Mouse (Mus musculus): ENCODE measurements around the gene Rbfox3.

Rbfox3 gene

DNA sequence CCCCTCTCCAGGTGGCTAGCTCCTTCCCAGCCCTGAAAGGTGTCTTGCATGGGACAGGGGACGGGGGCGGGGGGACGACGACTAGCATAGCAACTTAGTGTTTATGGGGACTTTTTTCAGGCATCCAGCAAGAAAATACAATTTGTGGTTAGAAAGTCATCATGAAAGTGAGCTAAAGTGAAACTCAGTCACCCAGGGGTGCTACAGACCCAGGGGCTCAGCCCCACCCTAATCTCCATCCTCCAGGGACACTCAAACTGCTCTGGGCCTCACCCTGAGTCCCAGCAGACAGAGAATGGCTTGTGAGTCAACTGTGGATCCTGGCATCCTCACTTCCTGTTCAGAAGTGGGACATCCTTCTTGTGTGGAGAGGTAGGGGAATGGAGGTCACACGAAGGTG, 179.7 kb downstream of the Rbfox3 start:
- in situ Hi-C loops (cut with MboI, MseI), result no loop called here

DNA sequence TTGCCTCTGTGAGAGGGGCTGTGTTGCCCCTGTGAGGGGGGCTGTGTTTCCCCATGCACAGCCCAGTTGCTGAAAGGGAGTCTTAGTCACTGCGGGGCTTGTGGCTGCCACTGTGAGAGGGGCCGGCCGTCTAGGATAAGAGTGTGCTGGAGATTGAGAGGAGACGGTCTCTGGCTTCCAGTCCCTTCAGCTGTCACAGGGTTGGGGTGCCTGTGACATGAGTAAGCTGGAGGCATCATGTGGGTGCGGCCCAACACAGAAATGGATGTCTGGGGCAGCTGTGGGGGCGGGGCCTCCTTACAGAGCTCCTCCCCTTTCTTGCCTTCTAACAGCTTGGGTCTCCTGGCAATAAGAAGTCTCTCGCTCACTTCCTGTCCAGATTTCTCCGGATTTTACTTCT, 182.0 kb downstream of the Rbfox3 start:
- in situ Hi-C loops (cut with MboI, MseI), result no loop called here

DNA sequence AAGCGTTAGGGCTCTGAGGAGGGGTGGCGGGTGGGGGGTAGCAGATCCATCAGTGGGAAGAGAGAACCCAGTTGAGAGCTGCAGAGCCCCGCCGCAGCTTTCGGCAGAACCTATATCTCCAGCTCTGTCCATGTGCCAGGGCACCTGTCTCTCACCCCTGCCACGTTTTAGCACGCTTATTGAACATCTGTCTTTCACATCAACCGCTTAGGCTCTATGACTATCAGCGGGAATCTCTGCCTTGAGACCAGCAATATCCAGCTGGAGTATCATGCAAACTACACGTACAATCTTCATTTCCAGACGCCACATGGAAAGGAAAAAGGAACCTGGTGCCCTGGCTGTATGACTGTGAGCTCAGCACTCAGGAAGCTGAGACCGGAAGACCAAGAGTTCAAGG, 182.6 kb downstream of the Rbfox3 start:
- in situ Hi-C loops (cut with MboI, MseI), result no loop called here

DNA sequence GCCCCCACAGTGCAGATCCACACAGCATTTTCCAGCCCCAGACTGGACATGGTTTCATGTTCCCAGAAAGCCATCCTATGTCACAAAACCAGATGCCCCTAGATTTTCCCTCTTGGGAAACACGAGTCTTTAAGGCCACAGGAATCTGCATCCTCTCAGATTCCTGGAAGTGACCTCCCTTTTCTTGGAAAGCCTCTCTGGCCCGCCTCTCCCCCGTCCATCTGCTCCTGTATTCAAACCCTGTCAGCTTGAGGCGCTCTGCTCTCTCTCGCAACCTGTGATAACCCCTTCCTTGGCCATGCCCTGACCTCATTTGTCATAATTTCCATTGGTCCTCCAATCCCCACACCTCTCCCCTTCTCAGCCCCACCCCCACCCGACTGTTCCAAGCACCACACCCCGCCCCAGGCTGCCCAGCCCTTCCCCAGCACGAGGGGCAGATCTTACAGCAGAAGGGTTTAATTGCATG, 183.3 kb downstream of the Rbfox3 start:
- in situ Hi-C loops (cut with MboI, MseI), result no loop called here

DNA sequence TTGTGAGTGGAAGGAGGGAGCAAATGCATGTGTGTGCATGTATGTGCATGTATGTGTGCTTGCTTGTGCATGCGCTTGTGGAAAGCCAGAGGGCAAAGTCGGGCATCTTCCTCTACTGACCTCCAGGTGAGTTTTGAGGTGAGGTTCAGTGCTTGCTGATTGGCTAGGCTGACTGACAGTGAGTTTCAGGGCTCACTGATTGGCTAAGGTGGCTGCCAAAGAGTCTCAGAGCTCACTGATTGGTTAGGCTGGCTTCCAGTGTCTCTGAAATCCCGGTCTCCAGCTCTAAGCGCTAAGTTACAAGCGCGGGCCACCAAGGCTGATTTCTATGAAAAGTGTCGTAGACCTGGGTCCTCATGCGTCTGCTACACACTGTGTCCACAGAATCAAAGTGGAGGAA, 185.0 kb downstream of the Rbfox3 start:
- in situ Hi-C loops (cut with MboI, MseI), result no loop called here

GRCm38 (mm10) chr11:118724423-118724822, 187.0 kb downstream of the Rbfox3 start:
- in situ Hi-C loops (cut with MboI, MseI), result no loop called here

GRCm38 (mm10) chr11:118723166-118723565, 188.2 kb downstream of the Rbfox3 start:
- in situ Hi-C loops (cut with MboI, MseI), result no loop called here

DNA sequence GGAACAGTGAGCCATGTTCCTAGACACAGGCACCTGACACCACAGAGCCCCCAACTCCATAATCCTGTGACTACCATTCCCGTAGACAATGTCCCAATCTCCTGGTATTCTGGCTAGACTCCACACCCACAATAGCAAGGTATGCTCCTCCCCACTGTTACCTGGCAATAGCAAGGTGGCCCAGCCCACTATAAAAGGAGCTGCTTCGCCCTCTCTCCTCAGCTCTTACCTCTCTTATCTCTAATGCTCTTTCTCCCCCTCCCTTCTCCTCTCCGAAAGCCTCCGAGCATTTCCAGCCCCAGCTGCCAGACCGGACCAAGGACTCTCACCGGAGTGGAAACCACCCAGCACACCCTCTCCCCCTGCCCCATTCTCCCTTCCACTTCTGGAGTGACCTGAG, 189.5 kb downstream of the Rbfox3 start:
- in situ Hi-C loops (cut with MboI, MseI), result no loop called here

DNA sequence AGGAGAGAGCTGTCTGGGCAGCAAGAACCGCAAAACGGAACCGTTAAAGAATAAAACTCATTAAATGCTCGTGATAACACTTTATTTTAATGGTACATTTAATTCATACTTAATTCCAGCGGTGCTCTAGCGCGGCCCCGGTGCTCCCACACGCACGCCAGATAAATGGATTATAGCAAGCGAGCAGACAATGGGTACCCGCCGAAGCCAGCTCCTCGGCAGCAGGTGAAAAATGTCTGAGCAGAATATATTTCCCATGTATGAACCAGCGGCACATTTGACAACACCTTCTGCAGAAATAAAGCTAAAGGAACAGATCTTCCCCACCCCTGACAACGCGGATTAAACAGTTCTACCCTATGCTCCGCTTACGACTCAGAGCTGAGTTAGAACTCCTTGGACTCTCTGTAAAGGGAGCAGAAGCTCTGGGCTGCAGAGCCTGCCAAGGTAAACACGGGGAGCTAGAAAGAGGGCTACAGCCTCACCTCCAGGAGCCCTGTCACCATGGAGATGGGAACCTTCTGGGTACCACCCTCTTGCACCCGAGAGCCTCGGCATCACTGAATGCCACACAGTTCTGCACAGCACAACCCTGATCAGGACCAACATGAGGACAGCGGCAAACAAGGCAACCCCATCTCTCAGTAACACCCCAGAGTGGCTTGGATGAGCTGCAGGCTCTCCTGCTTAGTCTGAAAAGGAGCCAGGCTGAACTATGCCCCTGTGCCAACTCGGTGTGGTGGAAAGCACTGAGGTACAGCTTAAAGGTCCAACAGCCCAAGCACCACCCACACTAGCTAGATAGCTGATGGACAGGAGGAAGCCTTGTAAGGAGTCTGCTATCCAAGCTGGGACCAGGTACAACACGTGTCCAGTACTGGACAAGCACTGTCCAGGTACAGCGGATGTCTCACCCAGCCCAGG, 196.5 kb downstream of the Rbfox3 start:
- in situ Hi-C loops (cut with MboI, MseI), result no loop called here

DNA sequence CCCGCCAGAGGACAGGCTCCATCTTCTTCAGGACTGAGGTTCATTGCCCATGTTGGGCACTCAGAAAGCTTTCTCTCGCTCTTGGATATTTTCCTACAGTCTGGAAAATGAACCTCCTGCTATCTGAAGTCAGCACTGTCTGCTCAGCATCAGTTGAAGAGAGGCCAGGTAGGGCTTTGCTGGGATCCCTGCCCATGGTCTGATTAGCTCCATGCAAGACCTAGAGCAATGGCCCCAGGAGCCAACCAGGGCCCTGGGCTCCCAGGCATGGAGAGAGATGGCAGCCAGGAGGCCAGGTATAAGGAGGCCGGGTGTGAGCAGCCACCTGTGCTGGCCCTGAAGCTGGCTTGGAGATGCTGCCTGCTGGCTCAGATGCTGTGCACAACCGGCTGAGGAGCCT, 198.6 kb downstream of the Rbfox3 start:
- in situ Hi-C loops (cut with MboI, MseI), result no loop called here

DNA sequence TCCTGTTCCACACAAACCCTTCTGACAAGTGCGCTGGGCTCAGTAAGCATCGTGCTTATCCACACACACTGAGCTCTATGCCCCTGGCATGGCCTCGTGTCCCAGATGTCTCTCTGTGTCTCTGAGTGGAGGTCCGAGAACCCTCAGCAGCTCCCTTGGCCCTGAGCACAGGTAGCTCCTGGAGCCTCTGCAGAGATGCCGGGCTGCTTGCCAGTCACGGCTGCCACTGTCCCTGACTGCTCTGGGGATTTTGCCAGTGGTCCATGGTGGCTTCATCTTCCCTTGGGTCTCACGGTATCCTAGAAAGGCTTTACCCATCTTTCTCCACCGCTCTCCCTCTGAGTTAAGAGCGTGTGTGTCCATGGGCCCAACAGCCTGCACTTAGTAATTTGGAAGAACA, 199.3 kb downstream of the Rbfox3 start:
- in situ Hi-C loops (cut with MboI, MseI), result no loop called here

DNA sequence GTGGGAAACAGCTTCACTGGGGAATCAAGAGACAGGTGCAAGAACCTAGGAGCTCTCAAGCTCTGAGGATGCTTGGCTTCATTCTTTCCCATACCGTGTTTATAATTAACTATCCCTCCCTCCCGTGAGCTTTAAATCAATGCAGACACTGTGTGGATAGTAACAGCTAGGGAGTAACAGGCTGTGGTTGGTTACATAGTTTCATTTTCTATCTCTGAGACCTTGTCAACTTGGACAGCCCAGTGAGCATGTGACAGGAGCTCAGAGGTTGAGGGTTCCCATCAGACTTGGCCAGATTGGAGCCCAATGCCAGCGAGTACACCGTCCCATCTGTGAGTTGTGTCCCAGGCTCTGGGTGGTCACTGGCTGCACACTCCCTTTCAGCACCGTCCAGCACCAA, 201.4 kb downstream of the Rbfox3 start:
- in situ Hi-C loops (cut with MboI, MseI), result no loop called here

- in situ Hi-C loops (cut with MboI, MseI), result no loop called here
Observed at GRCm38 (mm10) chr11:118696226-118696930, 215.0 kb downstream of the Rbfox3 start.

DNA sequence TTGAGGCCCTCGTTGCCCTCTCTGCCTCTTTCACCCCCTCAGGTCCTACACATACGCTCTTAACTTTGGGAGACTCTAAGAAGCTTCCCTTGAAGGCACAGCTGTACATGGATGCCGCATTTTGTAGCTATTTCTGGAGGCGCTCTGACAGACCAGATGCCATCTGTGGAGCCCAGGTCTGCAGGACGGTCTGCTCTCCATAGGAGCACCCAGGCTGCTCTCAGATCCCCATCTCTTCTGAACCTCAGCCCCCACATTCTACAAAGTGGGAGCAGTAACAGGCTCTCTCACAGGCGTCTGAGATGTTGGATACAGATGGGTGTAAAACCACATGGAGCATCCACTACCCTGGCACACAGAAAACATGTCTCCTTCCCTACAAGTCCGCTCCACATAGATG, 218.1 kb downstream of the Rbfox3 start:
- in situ Hi-C loops (cut with MboI, MseI), result no loop called here

GRCm38 (mm10) chr11:118690262-118690661, 221.1 kb downstream of the Rbfox3 start:
- in situ Hi-C loops (cut with MboI, MseI), result no loop called here

- in situ Hi-C loops (cut with MboI, MseI), result loop anchor here (10.0 kb wide), 1 partner anchor 209 kb away; no protein-coding TSS in a partner anchor
Observed at GRCm38 (mm10) chr11:118685397-118685796, 226.0 kb downstream of the Rbfox3 start.

DNA sequence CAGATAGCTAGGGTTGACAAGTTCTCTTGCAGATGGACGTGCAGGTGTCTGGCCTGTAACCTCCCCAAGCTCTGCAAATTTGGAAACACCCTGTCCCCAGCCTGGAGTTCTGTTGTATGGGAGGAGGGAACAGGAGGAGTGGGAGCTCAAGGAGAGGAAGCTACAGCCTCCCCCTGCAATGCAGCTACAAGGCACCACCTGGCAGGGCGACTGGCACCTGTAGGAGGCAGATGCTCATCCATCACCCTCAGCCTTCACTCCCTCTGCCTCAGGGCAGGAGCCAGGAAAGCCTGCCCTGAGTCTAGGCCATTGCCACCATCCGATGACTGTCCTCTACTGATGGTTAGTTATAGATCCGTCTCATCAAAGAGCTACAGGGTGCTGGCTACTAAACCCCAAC, 226.7 kb downstream of the Rbfox3 start:
- in situ Hi-C loops (cut with MboI, MseI), result loop anchor here (10.0 kb wide), 1 partner anchor 210 kb away; no protein-coding TSS in a partner anchor

DNA sequence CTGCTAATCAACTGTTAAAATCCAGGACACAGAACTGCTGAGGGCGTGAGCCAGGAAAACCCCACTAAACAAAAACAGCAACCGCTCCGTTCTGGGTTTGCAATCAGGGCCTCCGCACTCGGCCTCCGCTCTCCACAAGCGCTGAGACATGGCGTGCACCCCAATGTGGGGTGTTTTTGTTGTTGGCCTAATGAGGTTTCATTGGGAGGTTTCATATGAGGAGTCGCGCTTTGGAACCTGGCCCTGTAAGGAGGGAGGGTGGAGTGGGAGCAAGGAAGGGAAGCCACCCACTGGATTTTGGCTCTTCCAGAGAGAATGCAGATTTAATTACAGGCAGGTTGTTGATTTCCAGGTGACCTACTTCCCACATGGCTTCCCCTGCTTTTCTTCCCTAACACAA, 230.7 kb downstream of the Rbfox3 start:
- in situ Hi-C loops (cut with MboI, MseI), result loop anchor here (10.0 kb wide), 1 partner anchor 214 kb away; no protein-coding TSS in a partner anchor

DNA sequence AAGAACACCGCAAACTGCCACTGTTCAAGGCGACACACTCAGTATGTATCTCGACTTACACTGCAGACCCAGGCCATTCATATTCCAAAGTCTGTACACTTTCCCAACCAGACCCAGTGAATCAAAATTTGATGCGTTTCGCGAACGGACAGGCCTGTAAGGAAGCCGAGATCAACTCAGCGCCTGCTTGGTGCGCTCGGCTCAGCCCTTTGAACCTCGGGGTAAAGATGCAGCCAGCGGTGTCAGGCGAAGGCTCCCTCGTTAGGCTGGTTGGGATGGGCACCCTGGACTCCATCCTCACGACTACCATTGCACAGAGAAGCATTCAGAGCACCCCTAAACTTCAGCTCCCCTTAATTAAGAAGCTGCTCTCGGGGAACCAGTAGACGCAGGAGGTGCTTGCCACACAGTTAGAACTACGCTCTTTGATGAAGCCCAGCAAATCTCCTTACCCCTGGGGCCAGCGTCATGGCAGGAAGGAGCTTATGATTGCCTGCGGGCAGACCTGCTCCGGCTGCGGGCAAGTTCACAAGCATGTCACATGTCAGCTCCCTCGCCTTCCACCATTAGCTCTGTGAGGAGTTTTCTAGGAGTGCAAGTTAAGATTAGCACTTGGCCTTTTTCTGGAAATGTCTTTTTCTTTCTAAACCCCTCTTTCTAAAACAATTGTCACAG, 231.5 kb downstream of the Rbfox3 start:
- in situ Hi-C loops (cut with MboI, MseI), result loop anchor here (10.0 kb wide), 1 partner anchor 215 kb away; no protein-coding TSS in a partner anchor

GRCm38 (mm10) chr11:118678515-118679104, 232.8 kb downstream of the Rbfox3 start:
- in situ Hi-C loops (cut with MboI, MseI), result no loop called here

DNA sequence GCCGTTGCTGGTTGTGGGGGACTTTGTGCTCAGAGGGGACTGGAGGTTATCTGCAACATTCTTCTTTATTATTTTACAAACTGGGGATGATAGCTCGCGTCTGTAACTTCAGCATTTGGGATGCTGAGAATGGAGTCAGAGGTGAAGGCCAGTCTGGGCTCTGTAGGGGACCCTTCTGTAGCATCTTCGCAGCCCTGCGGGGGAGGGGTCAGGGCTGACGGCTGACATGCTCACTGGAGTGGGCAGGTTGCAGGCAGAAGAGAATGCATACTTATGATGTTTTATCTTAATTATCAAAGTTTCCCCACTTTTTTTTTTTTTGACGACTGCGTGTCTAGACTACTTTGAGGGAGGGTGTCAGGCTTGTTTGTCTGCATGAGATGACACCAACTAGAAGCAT, 234.1 kb downstream of the Rbfox3 start:
- in situ Hi-C loops (cut with MboI, MseI), result no loop called here

DNA sequence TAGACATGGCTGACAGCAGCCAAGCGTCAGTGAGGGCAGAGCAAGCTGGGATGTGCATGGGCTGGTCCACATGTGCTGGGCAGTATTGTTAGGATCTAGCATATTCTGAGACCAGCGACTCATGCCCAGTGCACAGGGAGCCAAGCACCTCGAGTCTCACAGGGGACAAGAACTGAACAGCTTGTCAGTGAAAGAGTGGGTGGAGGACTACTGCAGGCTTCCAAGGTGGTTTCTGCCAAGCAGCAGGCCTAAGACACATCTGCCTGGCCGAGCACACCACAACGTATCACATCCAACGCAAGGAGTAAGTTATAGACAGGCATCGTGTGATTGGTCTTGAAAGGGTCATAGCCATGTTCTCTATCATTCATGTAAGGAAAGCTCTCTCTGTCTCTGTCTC, 235.0 kb downstream of the Rbfox3 start:
- in situ Hi-C loops (cut with MboI, MseI), result no loop called here
